Mouse (Mus musculus) skeletal muscle tissue, adult 2 months (tissue): ENCODE measurements around the gene Serpina3a.

ENCODE experiments used
- DNase-seq: peaks from one replicate; pipeline ENCODE4 v3.0.0-alpha.2; 2012; ENCODE audit warnings: low read depth, low spot score

The Serpina3a gene

DNA sequence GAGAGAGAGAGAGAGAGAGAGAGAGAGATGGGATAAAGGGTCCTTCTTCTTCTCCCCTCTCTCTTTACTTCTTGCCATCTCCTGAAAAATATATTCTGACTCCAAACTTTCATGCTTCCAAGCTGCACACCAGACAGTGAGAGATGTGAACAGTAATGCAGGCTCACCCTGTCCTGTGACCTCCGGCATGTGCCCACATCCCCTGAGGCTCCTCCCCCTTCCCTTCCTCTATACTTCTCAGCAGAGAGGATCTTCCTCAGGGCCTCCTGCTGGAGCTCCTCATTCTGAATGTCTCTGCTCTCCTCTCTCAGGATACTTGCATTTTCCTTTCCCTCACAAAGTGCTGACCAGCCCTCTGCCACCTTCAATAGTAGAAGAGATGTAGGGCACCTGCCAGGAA lies 29.9 kb downstream of the Serpina3a start:
- no peak for DNase-seq

DNA sequence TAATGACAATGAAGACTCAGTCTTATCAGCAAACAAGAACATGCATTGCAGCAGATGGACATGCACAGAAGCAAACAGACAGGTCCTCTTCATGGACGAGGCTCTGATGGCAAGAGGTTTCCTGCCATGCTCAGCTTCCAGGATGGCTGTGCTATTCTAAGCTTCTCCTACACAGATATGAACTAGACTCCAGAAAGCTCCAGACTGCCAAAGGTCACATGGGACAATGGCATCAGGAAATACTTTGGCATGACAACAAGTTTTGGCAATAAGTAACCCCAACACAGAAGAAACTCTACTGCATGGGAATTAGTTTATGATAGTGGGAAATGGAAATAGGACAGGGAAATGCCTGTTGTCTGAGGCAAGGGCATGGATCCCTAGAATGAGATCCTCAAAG lies 30.8 kb downstream of the Serpina3a start:
- DNase-seq, result no peak

DNA sequence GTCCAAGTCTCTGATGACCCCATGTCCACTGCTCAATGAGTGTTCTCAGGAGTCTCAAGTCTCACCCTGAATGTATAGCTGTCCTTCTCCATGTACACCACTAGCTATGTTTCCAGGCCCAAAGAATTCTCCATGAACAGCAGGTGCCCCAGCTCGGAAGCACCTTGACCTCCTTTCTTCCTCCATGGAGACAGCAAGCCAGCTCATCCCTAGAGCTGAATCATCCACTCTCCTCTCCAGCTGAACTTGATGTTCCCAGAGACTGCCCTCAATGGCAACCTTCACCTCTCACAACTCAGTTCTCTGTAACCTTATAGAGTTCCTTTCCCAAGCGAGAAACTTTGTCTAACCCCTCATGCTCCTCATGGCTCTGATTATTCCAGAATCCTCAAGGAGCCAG lies 33.0 kb downstream of the Serpina3a start:
- no peak for DNase-seq

GRCm38 (mm10) chr12:104151989-104152388 lies 39.5 kb downstream of the Serpina3a start:
- no peak for DNase-seq

- DNase-seq, result no peak
Measured at GRCm38 (mm10) chr12:104153041-104153645, 40.6 kb downstream of the Serpina3a start.

DNA sequence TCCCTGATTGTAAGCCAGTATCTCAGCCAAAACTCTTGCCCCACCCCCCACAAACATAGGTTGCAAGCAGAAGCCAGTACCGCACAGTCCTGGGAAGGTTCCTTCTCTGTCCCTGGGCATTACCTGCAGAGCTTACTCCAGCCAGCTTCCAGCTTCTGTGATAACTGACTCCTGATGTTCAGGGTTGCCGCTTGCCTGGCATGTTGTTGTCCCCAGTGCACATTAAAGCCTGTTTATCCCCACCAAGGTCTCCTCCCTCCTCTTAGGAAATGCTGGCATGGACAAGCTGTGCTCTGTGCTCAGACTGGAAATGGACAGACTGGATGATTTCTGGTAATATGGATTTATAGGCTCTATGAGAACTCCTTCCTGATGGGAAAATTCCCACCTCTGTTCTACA lies 41.1 kb downstream of the Serpina3a start, which contains the start of gene Serpina3c:
Gene Serpina3c, minus strand, starts transcription at position 215 of the 400 bp plus-strand sequence.
- no peak for DNase-seq
